Mouse (Mus musculus) cerebellum, adult (tissue): ENCODE measurements around the gene Ly6f.
"Not testable (repeated sequence)": the region's sequence is repeated elsewhere in the genome, so short reads cannot be mapped to it uniquely, and the experiment has no call there.

Experiments used
- ATAC-seq: cut with Nextera tagmentation; 2 replicates; pipeline ENCODE4 v1.9.2; 2017; ENCODE audit warnings: mild to moderate bottlenecking, moderate library complexity, mixed read lengths; ENCODE audit not compliant: insufficient number of reproducible peaks, low FRiP score, low TSS enrichment

The Ly6f gene

DNA sequence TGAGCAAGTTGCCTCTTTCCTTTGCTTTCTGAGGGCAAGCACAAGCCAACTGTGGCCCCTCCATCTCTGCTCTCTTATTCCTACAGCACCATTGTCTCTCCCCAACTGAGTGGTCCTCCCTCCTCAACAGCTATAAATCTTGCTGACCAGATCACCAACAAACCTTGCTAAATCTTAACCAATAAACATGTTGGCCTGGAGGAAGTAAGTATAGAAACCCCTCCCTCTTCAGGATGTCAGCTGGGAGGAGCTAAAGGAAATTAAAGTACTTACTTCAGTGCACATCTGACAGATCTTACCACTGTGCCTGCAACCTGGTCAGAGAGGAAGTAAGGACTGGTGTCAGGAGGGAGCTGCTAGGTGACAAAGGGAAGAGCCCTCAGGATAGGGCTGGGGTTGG, at the start of gene Ly6f:
Gene Ly6f, plus strand, starts transcription at position 301 of the 400 bp plus-strand sequence.
- no peak for ATAC-seq

DNA sequence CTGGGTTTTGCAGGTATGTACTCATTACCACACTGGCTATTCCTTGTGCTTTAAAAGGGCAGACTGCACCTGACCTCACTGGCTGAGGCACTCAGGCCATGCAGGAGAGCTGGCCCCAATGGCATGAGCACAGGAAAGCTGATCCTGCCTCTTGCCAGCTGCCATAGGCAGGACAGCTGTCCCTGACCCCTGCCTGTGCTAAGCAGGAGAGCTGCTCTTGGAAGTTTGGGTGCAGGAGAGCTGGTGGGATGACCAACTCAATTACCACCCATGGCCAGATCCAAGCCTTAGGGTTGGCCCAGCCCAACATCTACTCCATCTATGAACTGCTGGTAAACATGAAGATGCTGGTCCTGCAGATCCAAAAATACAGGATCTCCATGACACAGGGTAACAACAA, 46.3 kb upstream of the Ly6f start:
- no peak for ATAC-seq

DNA sequence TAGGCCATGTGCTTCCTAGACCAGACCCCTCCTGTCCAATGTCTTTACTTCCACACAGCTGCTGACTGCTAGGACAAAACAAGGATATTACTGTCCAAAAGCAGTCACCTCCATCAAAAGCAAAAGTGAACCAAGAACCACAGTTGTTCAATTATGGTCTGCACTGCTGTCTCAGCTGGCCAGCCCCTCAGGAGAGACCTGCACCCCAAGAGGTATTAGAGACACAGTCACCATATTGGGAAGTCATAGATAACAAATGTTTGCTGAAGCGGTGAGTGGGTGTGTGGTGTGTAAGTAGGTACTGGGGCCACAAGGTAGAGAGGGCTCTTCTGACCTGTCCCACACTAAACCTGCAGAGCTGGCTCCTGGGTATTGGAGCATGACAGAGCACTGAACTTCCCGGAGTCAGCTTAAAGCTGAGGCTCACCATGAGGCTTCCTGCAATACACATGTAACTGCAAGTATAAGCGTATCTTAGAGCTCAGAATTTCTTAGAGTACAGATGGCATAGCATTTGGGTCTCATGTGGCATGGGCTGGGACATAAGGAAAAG, 30.4 kb upstream of the Ly6f start:
- ATAC-seq: no peak

DNA sequence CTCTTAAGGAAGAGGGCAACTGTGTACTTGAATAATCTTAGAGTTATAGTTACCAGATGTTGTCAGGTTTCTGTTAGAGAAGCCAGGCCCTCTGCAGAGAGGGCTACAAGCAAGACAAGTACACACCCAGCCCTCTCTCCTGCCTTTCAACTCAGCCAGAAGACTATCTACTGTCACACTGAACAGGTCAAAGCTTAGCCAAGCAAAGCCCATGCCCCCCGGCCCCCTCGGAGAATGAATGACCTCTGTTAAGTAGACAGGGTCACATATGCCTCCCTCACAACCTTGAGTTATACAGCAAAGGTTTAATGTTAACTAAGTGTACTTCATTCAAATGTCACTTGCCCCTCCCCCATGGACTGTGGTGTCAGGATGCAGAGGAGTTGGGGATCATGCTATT, 27.7 kb upstream of the Ly6f start:
- no peak for ATAC-seq

DNA sequence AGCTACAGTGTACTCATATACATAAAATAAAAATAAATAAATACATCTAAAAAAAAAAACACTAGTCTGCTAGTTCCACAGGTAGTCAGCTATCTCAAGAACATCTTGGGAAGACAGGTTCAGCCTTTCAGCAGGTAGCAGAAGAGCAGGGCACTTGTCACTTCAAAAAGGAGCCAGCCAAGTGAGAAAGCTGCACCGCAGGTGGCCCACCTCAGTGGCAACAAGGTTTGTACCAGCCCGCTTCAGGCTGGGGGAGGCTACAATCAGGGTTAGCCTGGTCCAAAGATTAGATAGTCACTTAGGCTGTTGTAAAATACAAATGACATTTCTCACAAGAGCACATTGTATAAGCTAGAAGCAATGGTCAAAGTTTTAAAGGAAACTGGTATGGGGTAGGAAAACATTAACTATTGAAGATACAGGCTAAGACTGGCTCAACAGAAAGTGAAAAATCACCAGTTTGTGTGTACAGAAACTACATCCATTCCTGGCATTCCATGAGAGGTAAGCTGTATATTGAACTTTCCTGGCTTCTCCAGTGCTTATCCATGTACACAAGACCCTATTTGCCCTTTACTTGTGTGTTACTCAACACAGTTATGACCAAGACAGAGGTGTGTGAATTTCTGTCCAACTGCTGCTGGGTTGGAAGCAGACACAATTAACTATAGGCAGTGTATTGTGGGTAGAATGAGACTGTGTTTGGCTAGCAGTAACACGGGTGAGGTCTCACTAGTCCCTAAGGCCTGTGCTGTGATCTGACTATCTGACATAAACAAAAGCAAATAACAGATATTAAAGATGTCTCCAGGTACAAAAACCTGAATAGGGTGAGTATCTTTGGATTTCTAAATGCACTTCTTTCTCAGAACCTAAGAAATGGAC, 25.2 kb upstream of the Ly6f start:
- no peak for ATAC-seq

DNA sequence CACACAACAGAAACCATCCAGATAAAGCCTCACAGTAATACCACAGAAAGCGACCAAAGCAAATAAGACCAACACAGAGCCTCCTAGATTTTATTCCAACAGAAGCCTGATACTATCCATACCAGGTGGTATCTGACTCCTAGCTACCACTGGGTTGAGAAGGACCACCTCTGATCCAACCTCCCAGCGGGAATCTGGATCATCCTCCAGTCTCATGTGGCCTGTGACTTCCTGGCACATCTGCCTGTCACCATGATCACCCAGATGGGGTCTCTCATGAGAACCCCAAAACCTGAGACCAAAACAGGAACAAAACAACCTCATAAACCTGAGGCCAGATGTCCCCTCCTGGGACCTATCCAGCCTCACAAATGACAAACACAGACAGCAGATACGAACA, 13.6 kb upstream of the Ly6f start:
- no peak for ATAC-seq

DNA sequence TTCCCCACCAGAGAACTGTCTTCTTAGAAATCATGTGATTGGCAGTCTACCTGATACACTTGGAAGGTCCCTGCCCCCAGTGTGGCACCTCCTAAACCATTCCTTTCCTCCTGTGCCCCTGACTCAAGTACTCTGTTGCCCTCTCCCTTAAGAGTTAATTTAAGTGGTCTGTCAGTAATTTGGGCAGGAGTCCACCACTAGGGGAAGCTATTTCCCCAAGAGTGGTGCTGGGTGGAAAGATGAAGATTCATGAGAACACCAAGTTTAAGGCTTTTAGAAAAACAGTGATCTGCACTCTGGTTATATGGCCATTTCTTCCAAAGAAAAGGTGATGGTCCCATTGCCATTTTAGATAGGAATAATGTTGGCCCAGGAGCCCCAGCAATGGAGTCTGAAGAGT, 2.4 kb upstream of the Ly6f start:
- no peak for ATAC-seq

DNA sequence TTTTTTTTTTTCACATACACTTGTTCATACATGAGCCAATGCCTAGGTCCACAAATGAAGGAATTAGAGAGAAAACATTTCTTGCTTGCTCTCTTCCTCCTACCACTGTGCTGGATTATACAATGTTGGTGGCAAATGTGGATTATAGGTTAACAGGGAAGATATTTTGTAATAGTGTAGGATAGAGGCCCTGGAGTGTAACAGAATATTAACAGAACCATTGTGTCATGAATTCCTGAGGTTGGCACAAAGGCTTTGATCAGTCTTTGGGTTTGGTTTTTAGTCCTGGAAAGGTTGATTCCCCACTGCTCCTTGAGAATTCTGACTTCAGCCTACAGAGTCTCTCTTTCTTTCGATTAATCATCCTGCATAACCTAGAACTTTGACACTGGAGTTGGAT, 1.6 kb upstream of the Ly6f start:
- no peak for ATAC-seq

DNA sequence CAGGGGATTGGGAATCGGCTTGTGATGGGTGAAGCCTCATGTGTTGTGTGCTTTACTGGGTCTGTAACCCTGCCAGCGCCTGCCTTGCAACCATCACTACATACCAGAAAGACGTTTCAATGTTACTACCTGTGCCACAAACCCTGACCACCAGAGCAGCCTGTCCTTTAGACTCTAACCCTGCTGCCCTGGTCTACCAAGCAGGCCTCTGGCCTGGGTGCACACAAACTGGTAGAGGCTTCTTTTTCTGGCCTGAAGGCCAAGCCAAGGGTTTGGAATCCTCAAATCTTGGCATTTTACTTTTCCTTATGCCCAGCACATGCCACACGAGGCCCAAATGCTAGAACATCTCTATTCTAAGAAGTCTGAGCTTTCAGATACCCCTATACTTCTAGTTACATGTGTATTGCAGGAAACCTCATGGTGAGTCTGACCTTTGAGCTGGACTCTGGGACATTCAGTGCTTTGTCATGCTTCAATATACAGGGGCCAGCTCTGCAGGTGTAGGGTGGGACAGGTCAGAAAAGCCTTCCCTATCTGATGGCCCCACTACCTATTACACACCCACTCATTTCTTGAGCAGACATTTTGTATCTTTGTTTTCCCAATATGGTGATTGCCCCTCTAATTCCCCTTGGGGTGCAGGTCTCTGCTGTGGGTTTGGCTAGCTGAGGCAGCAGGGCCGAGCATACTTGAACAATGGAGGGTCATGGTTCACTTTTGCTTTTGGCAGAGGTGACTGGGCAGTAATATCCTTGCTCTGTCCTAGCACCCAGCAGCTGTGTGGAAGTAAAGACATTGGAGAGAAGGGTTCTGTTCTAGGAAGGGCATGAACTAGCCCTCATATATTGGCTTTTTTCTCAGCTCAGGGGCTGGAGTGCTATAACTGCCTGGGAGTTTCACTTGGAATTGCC, 952 bp downstream of the Ly6f start:
- no peak for ATAC-seq

DNA sequence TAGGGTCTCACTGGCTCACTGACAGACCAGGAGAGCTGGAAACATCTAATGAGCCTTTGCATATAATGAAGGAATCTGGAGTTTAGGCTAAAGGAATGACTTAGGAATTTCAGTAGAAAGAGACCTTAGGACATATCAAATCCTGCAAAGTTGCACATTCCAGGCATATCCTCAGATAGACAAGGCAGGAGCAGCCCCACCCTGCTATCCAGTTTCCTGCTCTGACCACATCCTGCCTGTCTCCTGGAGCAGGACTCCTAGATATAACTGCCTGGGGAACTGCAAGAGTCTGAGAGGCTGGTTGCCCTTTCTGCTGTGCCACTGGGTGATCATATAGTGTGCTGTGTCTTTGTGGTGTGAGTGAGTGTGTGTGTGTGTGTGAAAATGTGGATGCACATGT, 1.9 kb downstream of the Ly6f start:
- ATAC-seq: no peak

DNA sequence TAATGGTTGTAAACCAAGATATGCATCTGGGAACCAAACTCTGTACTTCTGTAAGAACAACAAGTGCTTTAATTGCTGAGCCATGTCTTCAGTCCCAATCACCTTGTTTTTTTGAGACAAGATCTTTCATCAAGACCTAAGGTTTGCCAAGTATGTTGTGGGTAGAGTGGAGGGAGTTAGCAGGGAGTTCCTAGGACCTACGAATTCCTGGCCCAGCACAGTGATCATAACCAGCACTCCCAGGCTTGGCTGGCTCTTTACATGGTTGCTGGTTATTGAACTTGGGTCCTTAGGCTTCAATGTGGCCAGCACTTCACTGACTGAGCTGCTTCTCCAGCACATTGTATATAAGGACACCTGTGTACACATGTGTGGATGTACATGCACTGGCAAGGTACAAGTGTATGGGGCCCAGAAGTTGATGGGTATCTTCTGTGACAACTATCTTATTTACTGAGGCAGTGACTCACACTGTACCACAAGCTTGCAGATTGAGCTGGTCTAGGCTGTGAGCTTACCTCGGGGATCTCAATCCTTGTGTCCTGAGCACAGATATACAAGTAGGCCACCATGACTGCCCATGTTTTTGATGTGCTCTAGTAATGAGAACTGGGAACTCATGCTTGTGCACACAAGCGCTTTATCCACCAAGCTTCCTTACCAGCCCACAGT, 2.6 kb downstream of the Ly6f start:
- ATAC-seq: no peak

DNA sequence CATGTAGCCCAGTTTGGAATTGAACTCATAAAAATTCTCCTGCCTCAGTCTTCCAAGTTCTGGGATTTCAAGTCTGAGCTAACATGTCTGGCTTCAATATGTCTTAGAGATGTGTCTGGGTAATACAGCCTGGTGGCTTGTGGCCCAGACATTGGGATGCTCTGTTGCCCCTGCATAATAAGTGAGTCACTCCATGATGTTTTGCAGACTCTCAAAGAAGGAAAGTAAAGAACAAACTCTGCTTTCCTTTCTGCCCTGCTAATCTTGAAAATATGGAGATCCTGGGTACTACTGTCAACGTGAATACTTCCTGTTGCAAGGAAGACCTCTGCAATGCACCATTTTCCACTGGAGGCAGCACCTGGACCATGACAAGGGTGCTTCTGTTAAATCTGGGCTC, 3.2 kb downstream of the Ly6f start:
- ATAC-seq: no peak

DNA sequence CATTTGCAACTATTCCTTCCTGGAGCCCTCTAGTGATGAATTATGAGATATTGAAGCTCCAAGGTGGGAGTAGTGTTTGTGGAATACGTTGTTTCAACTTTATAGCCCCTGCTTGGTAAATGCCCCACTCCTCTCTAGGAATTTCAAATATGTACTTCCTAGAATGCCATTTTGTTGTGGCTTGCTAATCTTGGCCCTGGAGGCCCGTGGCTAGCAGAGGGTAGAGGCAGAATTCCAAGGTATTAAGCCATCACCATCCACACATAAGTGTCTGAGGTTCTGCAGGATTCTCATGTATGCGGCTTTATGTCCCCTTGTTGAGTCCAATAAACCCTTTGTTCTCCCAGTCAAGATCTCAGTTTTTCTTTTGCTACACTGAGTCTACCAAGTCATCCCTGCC, 3.7 kb downstream of the Ly6f start:
- no peak for ATAC-seq

DNA sequence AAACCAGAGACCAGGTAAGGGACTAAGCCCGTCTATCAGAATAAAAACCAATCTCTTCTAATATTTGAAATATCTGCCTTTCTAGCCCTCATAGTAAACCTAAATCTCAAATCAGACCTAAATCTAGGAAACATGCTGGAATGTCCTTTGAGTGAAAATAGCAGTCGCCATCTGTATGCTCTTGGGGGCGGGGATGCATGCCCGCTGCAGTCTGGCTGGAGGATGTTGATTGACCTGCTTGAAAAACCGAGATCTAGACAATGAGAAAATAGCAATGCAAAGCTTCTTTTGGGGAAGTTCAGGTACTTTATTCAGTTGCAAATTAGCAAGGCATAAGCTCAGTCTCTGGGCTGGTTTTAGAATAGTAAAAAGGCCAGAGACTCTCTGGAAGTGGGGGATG, 13.8 kb downstream of the Ly6f start:
- ATAC-seq: not testable (repeated sequence)

DNA sequence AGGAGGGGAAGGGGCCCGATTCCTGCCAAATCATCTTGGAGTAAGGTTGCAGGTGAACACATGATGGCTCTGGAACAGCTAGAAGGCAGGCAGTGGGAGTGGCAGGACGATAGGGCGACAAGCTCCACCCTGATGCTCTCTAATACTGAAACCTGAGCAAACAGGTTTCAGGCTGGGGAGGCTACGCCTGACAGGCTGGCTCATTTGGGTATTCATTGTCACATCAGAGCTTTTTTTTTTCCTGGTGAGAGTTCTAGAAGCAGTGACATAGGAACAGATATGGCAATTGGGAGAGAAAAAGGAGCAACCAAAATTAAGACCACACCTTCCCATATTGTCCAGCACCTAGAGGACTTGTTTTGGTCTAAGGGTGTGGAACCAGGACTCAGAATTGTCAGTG, 18.3 kb downstream of the Ly6f start:
- ATAC-seq: not testable (repeated sequence)

DNA sequence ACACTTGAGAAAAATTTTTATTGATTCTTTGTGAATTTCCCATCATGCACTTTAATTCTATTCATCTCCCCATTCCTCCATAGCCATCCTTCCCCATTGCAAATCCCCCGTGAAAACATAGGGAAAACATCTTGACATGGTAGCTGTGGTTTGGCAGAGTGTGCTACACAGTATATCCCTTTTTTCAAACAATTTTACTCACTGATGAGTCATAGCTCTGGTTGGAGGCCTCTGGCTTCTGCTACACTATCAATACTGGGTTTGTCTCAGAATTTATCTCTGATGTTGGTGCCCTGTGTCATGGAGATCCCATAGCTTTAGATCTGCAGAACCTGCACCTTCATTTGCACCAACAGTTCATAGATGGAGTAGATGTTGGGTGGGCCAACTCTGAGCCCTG, 24.2 kb downstream of the Ly6f start:
- ATAC-seq: no peak

DNA sequence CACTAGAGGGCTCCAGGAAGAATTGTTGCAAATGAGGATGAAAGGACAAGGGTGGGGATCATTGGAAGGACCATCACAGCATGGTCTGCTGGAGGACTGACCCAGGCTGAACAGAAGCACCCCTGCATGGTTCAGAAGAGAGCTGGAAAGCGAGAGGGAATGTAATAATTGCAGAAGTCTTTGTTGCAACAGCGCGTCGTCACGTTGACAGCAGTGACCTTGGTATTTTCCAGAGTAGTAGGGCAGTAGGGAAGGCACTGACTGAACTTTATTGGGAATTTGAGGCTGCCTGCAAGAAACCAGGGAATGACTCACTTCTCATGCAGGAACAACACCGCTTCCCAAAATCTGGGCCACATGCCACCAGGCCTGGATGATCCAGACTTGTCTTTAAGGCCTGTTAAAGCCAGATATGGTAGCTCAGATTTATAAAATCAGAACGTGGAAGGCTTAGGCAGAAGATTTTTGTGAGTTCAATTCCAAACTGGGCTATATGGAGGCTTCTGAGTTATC, 25.7 kb downstream of the Ly6f start:
- no peak for ATAC-seq

DNA sequence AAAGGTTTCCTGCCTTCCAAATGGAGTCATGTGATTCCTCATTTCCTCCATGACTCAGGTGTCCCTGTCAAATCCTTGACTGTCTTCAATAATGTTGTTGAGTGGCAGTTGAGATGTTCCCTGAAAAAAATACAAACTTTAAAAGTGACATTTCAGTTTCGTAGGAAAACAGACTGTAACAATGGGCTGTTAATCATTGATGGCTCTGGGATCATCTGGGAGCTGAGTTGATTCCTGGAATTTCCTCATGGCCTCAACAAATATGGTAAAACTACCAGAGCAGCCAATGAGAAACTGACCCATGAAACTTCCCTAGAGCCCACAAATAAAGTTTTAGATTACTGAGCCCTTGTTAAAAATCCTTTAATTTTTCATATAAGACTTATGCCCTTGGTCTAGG, 37.9 kb downstream of the Ly6f start:
- no peak for ATAC-seq

DNA sequence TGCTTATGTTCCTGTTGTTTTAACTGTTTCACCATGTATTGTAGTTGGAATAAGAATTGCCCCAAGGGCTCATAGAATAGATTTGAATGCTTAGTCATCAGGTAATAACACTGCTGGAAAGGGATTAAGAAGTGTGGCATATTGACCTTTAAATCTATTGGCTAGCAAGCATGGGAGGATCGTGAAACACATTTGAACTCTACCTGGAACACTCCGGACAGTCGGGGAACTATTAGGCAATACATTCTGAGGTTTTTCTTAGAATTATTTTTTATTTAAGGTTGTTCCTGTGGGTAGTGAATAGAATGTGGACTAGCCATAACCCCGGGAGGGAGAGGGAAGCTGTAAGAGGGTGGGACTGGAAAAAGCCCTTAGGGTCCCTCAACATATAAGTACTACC, 41.0 kb downstream of the Ly6f start:
- ATAC-seq: no peak

DNA sequence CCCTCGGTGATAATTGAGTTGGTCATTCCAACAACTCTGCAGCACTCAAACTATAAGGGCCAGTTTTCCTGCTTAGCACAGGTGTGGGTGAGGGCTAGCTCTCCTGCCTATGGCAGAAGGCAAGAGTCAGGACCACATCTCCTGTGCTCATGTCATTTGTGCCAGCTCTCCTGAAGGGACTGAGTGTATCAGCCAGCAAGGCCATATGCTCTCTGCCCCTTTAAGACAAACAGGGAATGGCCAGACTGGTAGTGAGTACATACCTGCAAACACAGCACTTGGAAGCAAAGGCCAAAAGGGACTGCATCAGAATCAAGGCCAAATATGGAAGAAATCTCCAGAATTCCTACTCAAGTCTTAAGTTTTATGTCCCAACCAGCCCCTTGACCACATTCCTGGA, 41.7 kb downstream of the Ly6f start:
- peak; percentile 56 for ATAC-seq
